Mouse (Mus musculus): ENCODE measurements around the gene Psmc3.

The Psmc3 gene

DNA sequence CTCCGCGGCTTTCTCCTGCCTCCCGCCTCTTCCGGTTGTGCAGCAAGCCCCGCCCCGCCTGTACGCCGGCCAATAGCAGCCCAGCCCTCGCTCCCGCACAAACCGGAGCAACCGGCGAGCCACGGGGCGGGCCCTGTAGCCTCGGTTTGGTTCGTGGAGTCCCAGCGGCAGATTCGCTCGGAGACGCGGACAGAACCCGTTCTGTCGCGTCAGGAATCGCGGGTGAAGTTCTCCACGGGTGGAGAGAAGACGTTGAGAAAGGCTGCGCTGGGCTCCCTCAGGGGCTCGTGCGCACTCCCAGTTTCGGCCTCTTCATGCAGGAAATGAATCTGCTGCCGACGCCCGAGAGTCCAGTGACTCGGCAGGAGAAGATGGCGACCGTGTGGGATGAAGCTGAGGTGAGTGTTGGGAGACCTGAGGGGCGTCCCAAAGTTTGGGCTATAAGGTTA is at the start of gene Psmc3:
Gene Psmc3 (plus strand): TSS at position 76 of the 449 bp plus-strand sequence.
- no peak for TF ChIP-seq GATA4 (IDR thresholded peaks at IDR 0.05; ENCODE audit: insufficient replicate concordance, low read length)

DNA sequence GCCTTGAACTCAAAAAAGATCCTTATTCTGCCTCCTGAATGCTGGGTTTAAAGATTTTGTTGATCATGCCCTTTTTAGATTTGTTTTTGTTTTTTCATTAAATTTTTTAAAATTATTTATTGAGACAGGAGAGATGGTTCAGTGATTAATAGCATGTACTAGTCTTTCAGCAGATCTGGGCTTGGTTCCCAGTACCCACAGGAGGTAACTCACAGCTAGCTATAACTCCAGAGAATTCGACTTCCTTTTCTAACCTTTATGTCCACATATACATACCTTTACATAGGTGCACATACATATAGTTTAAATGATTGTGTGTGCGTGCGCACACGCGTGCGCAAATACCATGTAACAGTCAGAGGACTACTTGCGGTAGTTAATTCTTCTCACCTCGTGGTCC is 45.3 kb upstream of the Psmc3 start:
- TF ChIP-seq GATA4 (IDR thresholded peaks at IDR 0.05; ENCODE audit: insufficient replicate concordance, low read length), result no peak

DNA sequence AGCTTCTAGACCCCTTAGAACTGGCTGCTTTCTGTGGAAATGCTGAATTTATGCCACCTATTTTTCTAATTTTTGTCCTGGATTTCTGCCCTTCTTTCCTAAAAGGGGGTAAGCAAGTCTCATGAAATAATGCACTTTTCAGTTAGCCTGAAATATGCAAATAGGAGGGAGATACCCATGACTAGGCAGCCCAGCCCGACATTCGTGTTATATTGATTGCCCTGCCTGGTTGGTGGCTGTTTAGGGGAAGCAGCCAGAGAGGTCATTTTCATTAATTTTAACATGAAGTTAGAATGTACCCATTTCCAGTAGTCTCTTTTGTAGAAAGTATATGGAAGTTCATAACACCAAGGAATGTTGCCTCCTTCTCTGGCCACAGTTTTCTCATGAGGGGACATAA is 39.9 kb upstream of the Psmc3 start:
- no peak for TF ChIP-seq GATA4 (IDR thresholded peaks at IDR 0.05; ENCODE audit: insufficient replicate concordance, low read length)

DNA sequence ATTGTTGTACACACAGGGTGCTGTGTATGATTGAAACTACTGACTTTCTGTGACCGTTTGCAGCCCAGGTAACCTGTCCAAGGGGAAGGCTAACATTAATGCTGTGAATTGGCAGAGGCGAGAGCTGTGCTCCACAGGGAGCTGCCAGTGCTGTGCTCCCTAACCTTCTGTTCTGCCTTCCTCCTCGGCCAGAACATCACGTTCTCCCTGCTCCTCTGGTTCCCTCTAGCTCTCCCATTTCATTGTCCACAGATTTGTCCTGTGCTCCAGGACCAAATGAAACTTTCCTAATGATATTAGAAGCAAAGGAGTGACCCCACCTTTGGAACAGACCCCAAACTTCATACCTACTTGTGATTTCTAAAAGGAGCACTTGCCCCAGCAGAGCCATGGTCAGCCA is 38.4 kb upstream of the Psmc3 start:
- no peak for TF ChIP-seq GATA4 (IDR thresholded peaks at IDR 0.05; ENCODE audit: insufficient replicate concordance, low read length)

DNA sequence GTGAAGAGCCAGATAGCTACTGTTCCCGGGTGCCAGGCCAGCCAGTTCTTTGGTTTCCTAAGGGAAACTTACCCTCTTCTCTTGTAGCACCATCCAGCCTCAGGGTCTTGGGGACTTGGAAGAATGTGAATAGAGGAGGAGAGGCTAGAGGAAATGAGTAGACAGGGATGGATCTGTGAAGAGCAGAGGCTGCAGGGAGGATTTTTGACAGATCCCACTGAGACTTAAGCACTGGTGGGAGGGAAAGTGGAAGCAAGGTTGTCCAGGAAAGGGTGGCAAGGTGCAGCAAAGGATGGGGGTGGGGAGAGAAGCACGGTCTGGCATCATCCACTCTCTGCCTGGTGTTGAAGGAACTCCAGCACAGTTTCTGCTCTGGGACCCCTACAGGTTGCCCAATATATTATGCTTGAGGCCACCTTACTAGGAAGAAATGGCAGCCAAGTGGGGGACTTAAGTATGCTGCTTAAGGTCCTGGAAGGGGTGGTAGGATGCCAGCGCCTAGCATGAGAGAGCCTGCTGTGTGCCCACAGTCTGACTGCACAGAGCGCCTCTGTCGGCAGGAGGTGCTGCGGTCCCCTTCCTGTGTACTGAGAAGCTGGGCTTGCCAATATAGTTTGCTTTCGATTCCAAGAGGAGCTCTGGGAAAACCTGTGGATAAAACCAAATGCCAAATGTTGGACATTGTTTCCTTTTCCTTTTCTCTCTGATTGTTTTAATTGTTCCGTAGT is 35.6 kb upstream of the Psmc3 start:
- TF ChIP-seq GATA4 (IDR thresholded peaks at IDR 0.05; ENCODE audit: insufficient replicate concordance, low read length), result no peak

DNA sequence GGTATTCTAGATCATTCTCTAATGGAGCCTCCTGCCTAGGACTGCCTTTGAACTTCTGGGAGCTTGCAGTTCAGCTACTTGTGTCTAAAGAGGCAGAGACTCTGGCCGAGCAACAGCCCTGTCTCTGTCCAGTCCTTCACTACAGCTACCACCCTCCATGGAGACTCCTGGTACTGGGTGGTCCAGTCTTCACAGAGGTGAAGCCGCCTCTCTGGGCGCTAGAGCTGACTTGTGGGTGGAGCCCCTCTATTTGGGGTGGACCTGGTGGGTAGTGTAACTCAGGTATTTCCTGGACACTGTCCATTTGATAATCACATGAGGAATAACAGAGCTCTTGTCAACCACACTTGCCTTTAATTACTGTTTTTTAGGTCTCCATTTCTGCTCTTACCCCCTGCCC is 33.9 kb upstream of the Psmc3 start:
- TF ChIP-seq GATA4 (IDR thresholded peaks at IDR 0.05; ENCODE audit: insufficient replicate concordance, low read length), result no peak

DNA sequence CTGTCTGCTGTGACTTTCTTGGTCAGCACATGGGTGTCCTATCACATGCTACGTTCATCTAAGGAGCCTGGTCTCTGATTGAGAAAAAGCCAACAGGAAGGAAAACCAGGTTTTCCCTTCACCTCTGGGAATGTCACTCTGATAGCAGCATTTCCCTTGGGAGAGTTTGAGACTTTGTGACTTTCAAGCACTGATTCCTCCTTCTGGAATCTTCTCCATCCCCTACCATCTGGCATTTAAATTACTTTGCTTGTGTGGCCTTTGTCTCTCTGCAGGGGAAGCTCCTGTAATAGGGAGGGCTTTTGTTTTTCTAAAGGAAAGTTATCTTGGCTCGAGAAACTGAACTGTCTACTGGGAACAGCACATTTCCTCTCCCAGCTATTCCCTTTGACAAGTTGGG is 30.7 kb upstream of the Psmc3 start:
- TF ChIP-seq GATA4 (IDR thresholded peaks at IDR 0.05; ENCODE audit: insufficient replicate concordance, low read length), result peak; percentile 39; the same call in 1 of the 2 replicates

DNA sequence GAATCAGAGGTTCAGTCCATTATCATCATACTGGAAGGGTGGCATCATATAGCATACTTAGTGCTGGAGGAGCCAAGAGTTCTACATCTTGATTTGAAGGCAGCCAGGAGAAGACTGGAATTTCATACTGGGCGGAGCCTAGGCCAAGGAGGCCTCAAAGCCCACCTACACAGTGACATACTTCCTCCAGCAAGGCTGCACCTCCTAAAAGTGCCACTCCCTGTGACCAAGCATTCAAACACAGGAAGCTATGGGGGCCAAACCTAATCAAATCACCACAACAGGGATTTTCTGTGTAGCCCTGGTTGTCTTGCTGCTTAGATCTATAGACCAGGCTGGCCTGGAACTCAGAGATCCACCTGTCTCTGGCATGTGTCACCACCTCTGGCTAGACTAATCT is 29.9 kb upstream of the Psmc3 start:
- no peak for TF ChIP-seq GATA4 (IDR thresholded peaks at IDR 0.05; ENCODE audit: insufficient replicate concordance, low read length)

DNA sequence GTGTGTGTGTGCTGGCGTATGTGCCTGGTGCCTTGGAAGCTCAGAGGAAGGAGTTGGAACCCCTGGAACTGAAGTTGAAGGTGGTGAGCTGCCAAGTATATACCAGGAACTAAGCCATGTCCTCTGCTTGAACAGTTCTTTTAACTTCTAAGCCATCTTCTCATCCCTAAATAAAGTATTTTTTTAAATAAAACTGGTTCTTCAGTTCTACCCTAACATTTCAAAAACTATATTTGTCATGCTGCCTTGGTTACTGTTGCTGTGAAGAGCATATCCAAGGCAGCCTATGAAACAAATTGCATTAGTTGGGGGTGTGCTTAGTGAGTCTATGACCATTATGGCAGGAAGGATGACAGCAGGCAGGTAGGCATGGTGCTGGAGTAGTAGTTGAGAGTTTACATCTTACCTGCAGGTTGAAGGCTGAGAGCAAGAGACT is 28.7 kb upstream of the Psmc3 start:
- no peak for TF ChIP-seq GATA4 (IDR thresholded peaks at IDR 0.05; ENCODE audit: insufficient replicate concordance, low read length)

DNA sequence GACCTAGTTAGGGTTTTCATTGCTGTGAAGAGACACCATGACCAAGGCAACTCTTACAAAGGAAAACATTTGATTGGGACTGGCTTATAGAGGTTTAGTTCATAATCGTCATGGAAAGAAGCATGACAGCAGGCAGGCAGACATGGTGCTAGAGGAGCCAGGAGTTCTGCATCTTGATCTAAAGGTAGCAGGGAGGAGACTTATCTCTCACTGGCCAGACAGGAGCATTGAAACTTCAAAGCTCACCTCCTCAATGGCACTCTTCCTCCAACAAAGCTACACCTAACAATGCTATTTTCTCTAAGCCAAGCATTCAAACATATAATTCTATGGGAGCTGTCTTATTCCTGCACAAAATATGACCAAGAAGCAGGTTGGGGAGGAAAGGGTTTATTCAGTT is 27.3 kb upstream of the Psmc3 start:
- TF ChIP-seq GATA4 (IDR thresholded peaks at IDR 0.05; ENCODE audit: insufficient replicate concordance, low read length), result no peak

DNA sequence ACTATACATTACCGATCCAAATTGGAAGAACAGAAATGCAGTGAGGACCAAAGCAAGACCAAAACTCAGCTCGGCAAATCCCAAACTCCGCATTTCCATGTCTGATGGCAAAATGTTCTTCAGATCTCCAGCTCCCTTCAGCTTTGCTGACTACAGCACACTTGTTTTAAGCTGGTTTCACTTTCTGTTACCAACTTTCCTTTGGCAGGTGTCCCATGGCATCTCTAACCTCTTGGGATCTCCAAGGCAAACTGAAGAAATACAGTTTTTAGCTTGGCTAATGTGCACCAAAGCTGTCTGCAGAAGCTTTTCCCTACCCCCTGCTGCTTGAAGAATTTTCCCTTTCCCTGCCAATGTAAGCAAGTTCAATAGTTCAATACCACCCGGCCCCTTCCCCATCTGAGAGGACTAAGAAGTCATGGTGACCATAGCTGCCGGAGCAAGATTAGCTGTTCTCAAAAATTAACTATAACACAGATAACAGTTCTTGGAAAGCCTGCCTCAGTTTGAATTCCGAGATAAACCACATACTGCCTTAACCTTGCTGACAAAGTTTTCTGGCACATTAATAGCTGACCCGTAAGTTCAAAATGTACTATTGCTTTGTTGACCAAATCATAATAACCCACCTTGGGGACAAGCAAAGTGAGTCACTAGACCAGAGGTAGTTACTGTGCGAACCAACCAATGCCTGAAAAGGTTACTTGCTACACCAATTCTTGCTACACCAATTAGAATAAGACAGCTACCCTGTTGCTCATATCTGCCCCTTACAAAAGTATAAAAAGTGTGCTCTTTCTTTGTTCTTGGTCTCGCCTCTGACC is 26.2 kb upstream of the Psmc3 start:
- TF ChIP-seq GATA4 (IDR thresholded peaks at IDR 0.05; ENCODE audit: insufficient replicate concordance, low read length), result no peak

DNA sequence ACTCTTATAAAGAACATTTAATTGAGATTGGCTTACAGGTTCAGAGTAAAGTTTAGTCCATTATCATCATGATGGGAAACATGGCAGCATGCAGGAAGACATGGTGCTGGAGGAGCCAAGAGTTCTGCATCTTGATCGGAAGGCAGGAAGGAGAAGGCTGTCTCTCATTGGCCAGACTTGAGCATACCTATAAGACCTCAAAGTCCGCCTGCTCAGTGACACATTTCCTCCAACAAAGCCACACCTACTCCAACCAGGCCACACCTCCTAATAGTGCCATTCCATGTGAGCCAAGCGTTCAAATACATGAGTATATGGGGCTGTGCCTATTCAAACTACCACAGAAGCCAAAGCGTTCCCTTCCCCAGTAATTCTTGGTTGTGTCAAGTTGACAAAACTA is 22.6 kb upstream of the Psmc3 start:
- TF ChIP-seq GATA4 (IDR thresholded peaks at IDR 0.05; ENCODE audit: insufficient replicate concordance, low read length), result no peak

DNA sequence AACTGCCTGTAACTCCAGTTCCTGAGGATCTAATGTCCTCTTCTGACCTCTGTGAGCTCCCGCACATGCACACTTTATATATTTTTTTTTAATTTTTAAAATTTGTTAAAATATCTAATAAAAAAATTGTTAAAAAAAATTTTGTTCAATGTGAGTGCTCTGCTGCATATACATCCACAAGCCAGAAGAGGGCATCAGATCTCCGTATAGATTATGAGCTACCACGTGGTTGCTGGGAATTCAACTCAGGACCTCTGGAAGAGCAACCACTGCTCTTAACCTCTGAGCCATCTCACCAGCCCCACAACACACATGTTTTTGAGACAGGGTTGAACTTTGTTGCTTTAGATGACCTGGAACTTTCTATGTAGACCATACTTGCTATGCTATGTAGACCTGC is 20.8 kb upstream of the Psmc3 start:
- no peak for TF ChIP-seq GATA4 (IDR thresholded peaks at IDR 0.05; ENCODE audit: insufficient replicate concordance, low read length)

DNA sequence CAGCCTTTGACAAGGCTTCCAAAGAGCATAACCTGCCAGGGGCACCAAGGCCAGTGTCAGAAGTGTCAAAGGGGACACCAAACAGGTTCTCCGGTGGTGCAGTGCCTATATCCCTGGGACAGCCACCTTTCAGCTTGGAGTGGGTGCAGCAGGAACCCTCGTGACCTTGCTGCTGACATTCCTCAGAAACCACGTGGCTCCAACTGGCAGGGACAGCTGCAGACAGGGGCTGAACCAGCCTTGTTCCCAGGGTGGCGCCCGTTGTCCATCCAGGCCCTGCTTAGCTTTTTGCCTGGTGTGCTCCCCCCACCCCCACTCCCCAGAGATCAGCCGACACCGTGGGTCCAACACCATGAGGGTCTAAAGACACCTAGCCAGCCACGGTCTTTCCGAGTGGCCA is 18.4 kb upstream of the Psmc3 start, which contains the start of gene Rapsn:
Gene Rapsn (plus strand): TSS at position 236 of the 400 bp plus-strand sequence.
- no peak for TF ChIP-seq GATA4 (IDR thresholded peaks at IDR 0.05; ENCODE audit: insufficient replicate concordance, low read length)

DNA sequence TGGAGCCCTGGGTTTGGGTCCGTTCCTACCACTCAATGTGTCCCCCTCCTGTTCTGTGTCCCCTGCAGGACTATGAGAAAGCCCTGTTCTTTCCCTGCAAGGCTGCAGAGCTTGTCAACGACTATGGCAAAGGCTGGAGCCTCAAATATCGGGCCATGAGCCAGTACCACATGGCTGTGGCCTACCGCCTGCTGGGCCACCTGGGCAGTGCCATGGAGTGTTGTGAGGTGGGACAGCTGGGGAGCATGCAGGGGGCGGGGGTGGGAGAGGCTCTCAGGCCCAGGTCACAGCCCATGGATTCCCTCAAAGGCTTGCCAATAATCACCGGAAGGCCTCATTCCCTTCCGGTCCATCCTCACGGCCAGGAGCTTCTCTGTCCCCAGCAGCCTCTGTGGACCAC is 12.0 kb upstream of the Psmc3 start:
- TF ChIP-seq GATA4 (IDR thresholded peaks at IDR 0.05; ENCODE audit: insufficient replicate concordance, low read length), result no peak
